Mouse (Mus musculus) lung, embryonic 14.5 days (tissue): ENCODE measurements at regions not wholly inside any gene's neighbourhood (a gene's known extent, or its start where the extent isn't known, plus 50 kb on each side); places are given as distances from the start of the nearest gene placed in this dataset. TPM values are rescaled to one million over a fixed set of nuclear protein-coding genes. Genes with fewer than 3 reads are reported as not detected.
"Not testable (repeated sequence)": the region's sequence is repeated elsewhere in the genome, so short reads cannot be mapped to it uniquely, and the experiment has no call there.

Experiments used
- ATAC-seq: fragments of 200-750 bp; cut with Nextera tagmentation; 2 replicates; pipeline ENCODE4 v1.8.0; 2017; ENCODE audit warnings: mild to moderate bottlenecking, moderate TSS enrichment, moderate library complexity; ENCODE audit not compliant: insufficient read depth
- DNase-seq: peaks from one replicate; pipeline ENCODE4 v3.0.0-alpha.2; 2015
- H3K27ac ChIP-seq: fragments of 300-500 bp; sonication (generic); 2 replicates; pipeline ENCODE4 v1.5.1; 2014; ENCODE audit warnings: low read depth, mild to moderate bottlenecking, moderate library complexity
- H3K27me3 ChIP-seq: fragments of 300-500 bp; sonication (generic); 2 replicates; pipeline ENCODE4 v1.6.1; 2014; ENCODE audit warnings: low read length, control low read depth; ENCODE audit not compliant: insufficient read depth
- H3K36me3 ChIP-seq: fragments of 300-500 bp; sonication (generic); 2 replicates; pipeline ENCODE4 v1.6.1; 2014; ENCODE audit warnings: control low read depth; ENCODE audit not compliant: insufficient read depth
- H3K4me1 ChIP-seq: fragments of 300-500 bp; sonication (generic); 2 replicates; pipeline ENCODE4 v1.6.1; 2014; ENCODE audit warnings: antibody characterized with exemption, control low read depth; ENCODE audit not compliant: insufficient read depth
- H3K4me2 ChIP-seq: fragments of 300-500 bp; sonication (generic); 2 replicates; pipeline ENCODE4 v1.6.1; 2014; ENCODE audit warnings: mild to moderate bottlenecking
- H3K4me3 ChIP-seq: fragments of 300-500 bp; sonication (generic); 2 replicates; pipeline ENCODE4 v1.5.1; 2014; ENCODE audit warnings: low read depth, low read length
- H3K9ac ChIP-seq: fragments of 300-500 bp; sonication (generic); 2 replicates; pipeline ENCODE4 v1.6.1; 2014
- H3K9me3 ChIP-seq: fragments of 300-500 bp; sonication (generic); 2 replicates; pipeline ENCODE4 v1.6.1; 2016; ENCODE audit warnings: low read depth, low read length, control low read depth
- WGBS: fragments of 180-500 bp; shearing (Covaris S2); extraction: QIAGEN DNeasy Blood & Tissue Kit; methylation state at CpG from one replicate; pipeline ENCODE4 v1.1.7; 2014; 5-methylcytosine and 5-hydroxymethylcytosine counted together
- microRNA-seq: library from miRNA; unstranded; fragments of <30 nt; microRNA quantifications from one replicate; pipeline ENCODE4, GENCODE M21; 2016; ENCODE audit warnings: borderline number of aligned reads

DNA sequence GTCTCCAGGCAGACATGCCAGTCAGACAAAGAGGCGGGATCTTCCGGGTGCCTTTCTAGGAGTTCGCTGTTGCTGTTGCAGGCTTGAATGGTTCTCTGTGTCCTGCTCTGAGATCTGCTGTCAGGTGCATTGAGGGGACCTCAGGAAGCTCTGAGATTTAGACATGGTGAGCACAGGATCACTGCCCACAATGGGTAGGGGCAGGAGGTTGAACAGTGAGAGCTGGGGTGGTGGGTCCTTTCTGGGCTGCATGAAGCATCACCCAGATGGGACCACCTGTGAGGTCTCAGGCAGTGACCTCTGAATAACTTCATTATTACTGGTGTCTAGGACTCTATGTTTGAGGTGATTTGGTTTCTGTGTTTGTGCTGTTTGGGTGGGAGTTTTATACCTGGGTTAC, 78.7 kb upstream of the 2410141K09Rik start:
- H3K27me3 ChIP-seq, DNase-seq: not testable (repeated sequence)
- 82% methylated on average over 3 of the region's 3 CpGs for WGBS

More for the DNA sequence above, 78.7 kb upstream of the 2410141K09Rik start:
- ATAC-seq, H3K4me2 ChIP-seq, H3K4me3 ChIP-seq, H3K27ac ChIP-seq, H3K9ac ChIP-seq, H3K9me3 ChIP-seq, H3K4me1 ChIP-seq, H3K36me3 ChIP-seq: not testable (repeated sequence)

Small RNA genes lying in the stretch of these regions (microRNA-seq; reads per million reads assigned to microRNA genes)
- gene Gm27501, result not detected
